In genomic region chr2:143914760-143915599, GRCm38 (mm10) we compare ENCODE assay signal across 8 mouse cellular contexts. TPM values are rescaled to one million over a fixed set of nuclear protein-coding genes. Genes with fewer than 3 reads are reported as not detected.
DNase-seq lines count a peak whose midpoint lies in the region; ATAC-seq lines count a peak whose summit lies in the region.

Dstn (plus strand) TSS chr2:143915320.

- peak within 1 kb of the TSS; percentile 96 for H3K9ac ChIP-seq in hindbrain, embryonic 15.5 days

- ATAC-seq in hindbrain, embryonic 15.5 days (ENCODE audit: low FRiP score, low read depth): peak; percentile 96

- under 1% methylated on average over 71 of the region's 71 CpGs for WGBS in hindbrain, embryonic 15.5 days

- H3K9me3 ChIP-seq in hindbrain, embryonic 15.5 days: no peaks in the 10 kb centered on the region

- H3K36me3 ChIP-seq in hindbrain, embryonic 15.5 days: no peaks in the 10 kb centered on the region

- H3K4me2 ChIP-seq in hindbrain, embryonic 15.5 days: peak within 1 kb of the TSS; percentile 71

- H3K27ac ChIP-seq in hindbrain, embryonic 15.5 days (replicated peaks): peak within 1 kb of the TSS; percentile 98

- peak; percentile 98 for DNase-seq in R1 (ENCODE audit: low read depth, low spot score)
- DNase-seq in cerebellum, postnatal 25 days: peak; percentile 97
- peak; percentile 95 for DNase-seq in frontal cortex, postnatal 36 days (ENCODE audit: low spot score in 2 of 2)
- peak; percentile 97 for DNase-seq in left cerebral cortex, adult 11 months (ENCODE audit: low spot score)
- DNase-seq in lung, postnatal 4 days: peak; percentile 99
- peak; percentile 91 for DNase-seq in retina, postnatal 7 days (ENCODE audit: low read depth, low spot score)
- DNase-seq in urinary bladder, adult 2 months (ENCODE audit: low spot score): peak; percentile 99

- peak within 1 kb of the TSS; percentile 91 for H3K4me3 ChIP-seq in hindbrain, embryonic 15.5 days

- H3K27me3 ChIP-seq in hindbrain, embryonic 15.5 days: no peaks in the 10 kb centered on the region

- peaks cover 36% of the 10 kb centered on the region for H3K4me1 ChIP-seq in hindbrain, embryonic 15.5 days (replicated peaks)

RNA-seq across cellular contexts. Expression of gene Dstn, which starts in this region (rescaled TPM):
- polyA plus RNA-seq in hindbrain, embryonic 15.5 days (2015; fragmentation: Nextera tagmentation; extraction: Ambion mirVana): 399 and 431 TPM in 2 replicates
- 1,245 and 1,572 TPM in 2 replicates for polyA plus RNA-seq in urinary bladder, adult 2 months (2012; rRNA removed)

Comparison
In these comparisons a context has a peak if more than half of its experiments do, and no peak if none do; other contexts are left out.
1. Peak in every context shown above with its lines: DNase-seq, ATAC-seq, H3K4me3 ChIP-seq and H3K27ac ChIP-seq.